ENCODE assay signal across 8 mouse cellular contexts in genomic region chr2:165316837-165317473, GRCm38 (mm10). TPM values are rescaled to one million over a fixed set of nuclear protein-coding genes. Genes with fewer than 3 reads are reported as not detected.
DNase-seq lines count a peak whose midpoint lies in the region; ATAC-seq and TF ChIP-seq lines count a peak whose summit lies in the region.

No protein-coding gene starts in this region.

- peak overlapping the region; percentile 11; the same call in 1 of the 2 replicates for H3K27ac ChIP-seq in MEL (ENCODE audit: control insufficient read depth, low read depth, low read length)
- H3K27ac ChIP-seq in hindbrain, embryonic 14.5 days: peak overlapping the region; percentile 91

- DNase-seq in MEL (ENCODE audit: low read depth, low spot score): peak; percentile 57
- peak; percentile 94 for DNase-seq in brain, adult 2 months (ENCODE audit: low read depth, low spot score)
- peak; percentile 61 for DNase-seq in forelimb bud, embryonic 11.5 days (ENCODE audit: low read depth, low spot score)
- peak; percentile 78 for DNase-seq in hindbrain, embryonic 14.5 days (ENCODE audit: low spot score)
- peak; percentile 75 for DNase-seq in layer of hippocampus, postnatal 36 days
- peak; percentile 77 for DNase-seq in lung, postnatal 25 days (ENCODE audit: low spot score)
- DNase-seq in right cerebral cortex, postnatal 14 days: peak; percentile 66
- DNase-seq in thymus, postnatal 14 days: no peak

- no peaks in the 10 kb centered on the region for H3K27me3 ChIP-seq in MEL (ENCODE audit: control insufficient read depth in 1 of 2, insufficient read depth in 2 of 2, low read length in 2 of 2)
- H3K27me3 ChIP-seq in hindbrain, embryonic 14.5 days (ENCODE audit: control insufficient read depth, insufficient read depth, low read length): no peaks in the 10 kb centered on the region

- no peak for TF ChIP-seq EP300 in MEL (IDR thresholded peaks at IDR 0.05; ENCODE audit: low read depth in 1 of 2, low read length in 2 of 2)

- ATAC-seq in hindbrain, embryonic 14.5 days (ENCODE audit: low FRiP score): peak; percentile 89

- no peak overlapping the region for H3K9ac ChIP-seq in MEL (ENCODE audit: control insufficient read depth, low read depth, low read length, poor library complexity, severe bottlenecking)
- H3K9ac ChIP-seq in hindbrain, embryonic 14.5 days: peak overlapping the region; percentile 53

- peaks cover 39 to 51% of the 10 kb centered on the region in 2 experiments for H3K4me1 ChIP-seq in MEL (ENCODE audit: control insufficient read depth in 1 of 2, insufficient read depth in 2 of 2, low read length in 2 of 2)
- peaks cover 39% of the 10 kb centered on the region for H3K4me1 ChIP-seq in hindbrain, embryonic 14.5 days (replicated peaks; ENCODE audit: control insufficient read depth, insufficient read depth, low read length)

- peak overlapping the region; percentile 33 for H3K4me2 ChIP-seq in hindbrain, embryonic 14.5 days (replicated peaks)

- H3K79me2 ChIP-seq in MEL (ENCODE audit: control insufficient read depth, insufficient read depth, low read length, poor library complexity): peaks cover 3% of the 10 kb centered on the region; the same call in 1 of the 2 replicates

- H3K36me3 ChIP-seq in MEL (ENCODE audit: control insufficient read depth in 1 of 2, insufficient read depth in 2 of 2, low read length in 2 of 2): peaks cover 2 to 44% of the 10 kb centered on the region in 2 experiments; a peak in 2 of 4 replicates
- H3K36me3 ChIP-seq in hindbrain, embryonic 14.5 days (replicated peaks; ENCODE audit: control insufficient read depth, insufficient read depth): peaks cover 36% of the 10 kb centered on the region

- no peak for TF ChIP-seq POLR2A in MEL (IDR thresholded peaks at IDR 0.05; ENCODE audit: control insufficient read depth in 1 of 2, insufficient read depth in 1 of 2, low read depth in 1 of 2, low read length in 2 of 2, poor library complexity in 1 of 2)

- TF ChIP-seq CTCF in MEL (IDR thresholded peaks at IDR 0.05 in 2 of 3, conservative IDR thresholded peaks at IDR 0.05 in 1 of 3; ENCODE audit: control insufficient read depth in 1 of 3, insufficient read depth in 1 of 3, low read depth in 2 of 3, low read length in 3 of 3, poor library complexity in 1 of 3, severe bottlenecking in 1 of 3): no peak

- no peaks in the 10 kb centered on the region for H3K9me3 ChIP-seq in MEL (replicated peaks; ENCODE audit: insufficient read depth, low read length)
- no peaks in the 10 kb centered on the region for H3K9me3 ChIP-seq in hindbrain, embryonic 14.5 days (ENCODE audit: control insufficient read depth, low read length)

- WGBS in hindbrain, embryonic 14.5 days: 3% methylated on average over 9 of the region's 9 CpGs

- no peak overlapping the region for H3K4me3 ChIP-seq in MEL (ENCODE audit: control insufficient read depth in 1 of 2, insufficient read depth in 1 of 2, low read depth in 2 of 2, low read length in 2 of 2)
- no peak overlapping the region for H3K4me3 ChIP-seq in hindbrain, embryonic 14.5 days (replicated peaks; ENCODE audit: low read length)

- no peak for TF ChIP-seq RAD21 in MEL (IDR thresholded peaks at IDR 0.05; ENCODE audit: low read depth, low read length)

TF ChIP-seq in MEL, 35 proteins besides CTCF, POLR2A, EP300 and RAD21:
- TF ChIP-seq SMC3 (IDR thresholded peaks at IDR 0.05; ENCODE audit: low read depth, low read length) (no peak), ETS1 (IDR thresholded peaks at IDR 0.05; ENCODE audit: low read depth, low read length) (peak; percentile 58; the same call in 1 of the 2 replicates), NRF1 (IDR thresholded peaks at IDR 0.05; ENCODE audit: insufficient read depth, low read depth, low read length, poor library complexity, severe bottlenecking) (no peak), MYB (IDR thresholded peaks at IDR 0.05; ENCODE audit: low read depth, low read length) (no peak), KAT2A (conservative IDR thresholded peaks at IDR 0.05; ENCODE audit: low read depth, low read length) (no peak), BHLHE40 (IDR thresholded peaks at IDR 0.05; ENCODE audit: borderline replicate concordance, low read depth, low read length) (peak; percentile 28; the same call in 1 of the 2 replicates), ZKSCAN1 (IDR thresholded peaks at IDR 0.05; ENCODE audit: low read depth, low read length) (no peak), POLR2AphosphoS5 (IDR thresholded peaks at IDR 0.05; ENCODE audit: borderline replicate concordance, low read depth, low read length) (no peak), MAZ (IDR thresholded peaks at IDR 0.05; ENCODE audit: low read depth, low read length) (no peak), MYC (IDR thresholded peaks at IDR 0.05; ENCODE audit: low read depth, low read length) (no peak), USF1 (IDR thresholded peaks at IDR 0.05; ENCODE audit: low read depth, low read length) (peak; percentile 67), GATA1 (IDR thresholded peaks at IDR 0.05; ENCODE audit: low read depth, low read length) (no peak), TCF12 (IDR thresholded peaks at IDR 0.05; ENCODE audit: low read depth, low read length) (no peak), JUND (IDR thresholded peaks at IDR 0.05; ENCODE audit: low read depth, low read length) (no peak), E2F4 (IDR thresholded peaks at IDR 0.05; ENCODE audit: borderline replicate concordance, low read depth, low read length) (no peak), HCFC1 (IDR thresholded peaks at IDR 0.05; ENCODE audit: low read depth, low read length) (no peak)

RNA-seq across cellular contexts. Expression of gene Elmo2, which starts 9.3 kb away (rescaled TPM):
- 16.5 and 17.4 TPM in 2 replicates for total RNA-seq in MEL (2012; rRNA removed)
- polyA plus RNA-seq in MEL (2012; ENCODE audit: insufficient read depth in 1 of 2, insufficient read length in 2 of 2, low read depth in 1 of 2, low replicate concordance in 2 of 2, missing spikeins in 1 of 2): 10 to 100 TPM in 1 of 2 experiments, not detected in 1; 27.6 TPM
- 99.7 and 100 TPM in 2 replicates for polyA plus RNA-seq in hindbrain, embryonic 14.5 days (2014; fragmentation: Nextera tagmentation; extraction: Ambion mirVana)
- 100 to 1,000 TPM; 179 to 195 TPM for total RNA-seq in layer of hippocampus, postnatal 36 days (2021)

RNA-seq across cellular contexts. Expression of gene Slc35c2, which starts 29.3 kb away (rescaled TPM):
- total RNA-seq in MEL (2012; rRNA removed): 57.9 and 64.9 TPM in 2 replicates
- polyA plus RNA-seq in MEL (2012; ENCODE audit: insufficient read depth in 1 of 2, insufficient read length in 2 of 2, low read depth in 1 of 2, low replicate concordance in 2 of 2, missing spikeins in 1 of 2): 100 to 1,000 TPM in 1 of 2 experiments, not detected in 1; 121 TPM
- polyA plus RNA-seq in hindbrain, embryonic 14.5 days (2014; fragmentation: Nextera tagmentation; extraction: Ambion mirVana): 60.1 and 60.8 TPM in 2 replicates
- 10 to 100 TPM; 94.0 to 98.4 TPM for total RNA-seq in layer of hippocampus, postnatal 36 days (2021)

RNA-seq across cellular contexts. Expression of gene Zfp663, which starts 51.6 kb away (rescaled TPM):
- total RNA-seq in MEL (2012; rRNA removed): not detected in 2 replicates
- under 1 TPM in 1 of 2 experiments, not detected in 1; 0.18 TPM for polyA plus RNA-seq in MEL (2012; ENCODE audit: insufficient read depth in 1 of 2, insufficient read length in 2 of 2, low read depth in 1 of 2, low replicate concordance in 2 of 2, missing spikeins in 1 of 2)
- polyA plus RNA-seq in hindbrain, embryonic 14.5 days (2014; fragmentation: Nextera tagmentation; extraction: Ambion mirVana): 6.2 and 6.3 TPM in 2 replicates
- total RNA-seq in layer of hippocampus, postnatal 36 days (2021): under 1 TPM; 0.15 to 0.66 TPM
